Mouse (Mus musculus): ENCODE measurements around the gene Hic2.

DNA sequence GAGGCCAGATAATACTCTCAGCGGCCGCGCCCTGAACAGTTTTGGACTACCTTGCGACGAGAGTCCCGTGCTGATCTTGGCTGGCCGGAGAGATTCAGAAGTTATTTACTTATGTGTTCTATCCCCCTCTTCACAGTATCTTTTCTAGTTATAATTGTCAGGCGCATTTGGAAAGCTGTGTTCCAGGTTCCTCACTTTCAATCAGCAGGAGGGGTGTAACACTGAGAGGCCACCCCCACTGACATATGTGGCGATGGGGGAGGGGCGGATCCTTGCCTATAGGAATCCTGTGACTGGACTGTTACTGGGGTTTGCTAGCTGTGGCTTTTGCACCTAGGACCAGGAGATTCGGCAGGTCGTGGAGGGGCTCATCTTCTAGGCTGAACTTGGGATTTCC lies 1.1 kb downstream of the Hic2 start:
- no peak for TF ChIP-seq POLR2A (IDR thresholded peaks at IDR 0.05; ENCODE audit: insufficient read length, low read depth)
- no peak for TF ChIP-seq E2F4 (IDR thresholded peaks at IDR 0.05; ENCODE audit: insufficient read depth)
- no peak for TF ChIP-seq MAX (IDR thresholded peaks at IDR 0.05; ENCODE audit: low read depth)
- TF ChIP-seq USF1 (IDR thresholded peaks at IDR 0.05; ENCODE audit: low read depth): no peak
- TF ChIP-seq TCF12 (IDR thresholded peaks at IDR 0.05; ENCODE audit: insufficient read depth, poor library complexity, severe bottlenecking): no peak
